Mouse (Mus musculus) effector memory CD4-positive, alpha-beta T cell, adult 7 months (primary cell): ENCODE results near the gene Prune2. TPM values are rescaled to one million over a fixed set of nuclear protein-coding genes. Genes with fewer than 3 reads are reported as not detected.

Source experiments
- polyA plus RNA-seq: library from polyadenylated mRNA; unstranded; fragments of 100-300 nt; shearing (Covaris generic); gene quantifications from one replicate; pipeline ENCODE4 v1.2.1, GENCODE M21; 2017

The Prune2 gene
- polyA plus RNA-seq: 0.43 TPM

GRCm38 (mm10) chr19:16955613-16956271 lies at the start of gene Prune2:
Gene Prune2, plus strand, starts transcription at chr19:16956118.

Other genes with a start within 250 kb of the Prune2 start
- gene Vps13a, start 175.2 kb upstream of the Prune2 start, polyA plus RNA-seq: 44.2 TPM
- not detected for gene Foxb2, start 82.3 kb upstream of the Prune2 start, polyA plus RNA-seq